Mouse (Mus musculus) ES-Bruce4 (cell line): ENCODE results near the gene Phactr4. TPM values are rescaled to one million over a fixed set of nuclear protein-coding genes. Genes with fewer than 3 reads are reported as not detected.

ENCODE experiments used
- H3K27ac ChIP-seq: 2 replicates; pipeline ENCODE4 v1.5.1; 2012; ENCODE audit warnings: low read length, inconsistent platforms; ENCODE audit not compliant: insufficient read depth
- H3K27me3 ChIP-seq: 2 replicates; pipeline ENCODE4 v1.6.1; 2012; ENCODE audit warnings: mild to moderate bottlenecking, low read length, inconsistent platforms; ENCODE audit not compliant: control insufficient read depth, poor library complexity, insufficient read depth, severe bottlenecking
- H3K36me3 ChIP-seq: 2 replicates; pipeline ENCODE4 v1.6.1; 2012; ENCODE audit warnings: inconsistent platforms, mild to moderate bottlenecking, low read length, moderate library complexity; ENCODE audit not compliant: control insufficient read depth, poor library complexity, insufficient read depth, severe bottlenecking
- H3K4me1 ChIP-seq: one replicate; pipeline ENCODE4 v1.8.1; 2011; ENCODE audit warnings: low read length; ENCODE audit not compliant: control insufficient read depth, insufficient read depth
- H3K4me3 ChIP-seq: 2 replicates; pipeline ENCODE4 v1.5.1; 2011; ENCODE audit warnings: low read depth, mild to moderate bottlenecking, low read length
- H3K9ac ChIP-seq: 2 replicates; pipeline ENCODE4 v1.6.1; 2012; ENCODE audit warnings: low read depth, mild to moderate bottlenecking, inconsistent platforms; ENCODE audit not compliant: poor library complexity, severe bottlenecking
- H3K9me3 ChIP-seq: replicated peaks from 2 replicates; pipeline ENCODE4 v1.6.1; 2012; ENCODE audit warnings: mild to moderate bottlenecking, low read length, inconsistent platforms; ENCODE audit not compliant: control insufficient read depth, poor library complexity, insufficient read depth, severe bottlenecking
- CTCF ChIP-seq: IDR thresholded peaks from one replicate; pipeline ENCODE4 v1.8.1; 2011; ENCODE audit warnings: low read depth, low read length
- EP300 ChIP-seq: IDR thresholded peaks from 2 replicates; pipeline ENCODE4 v1.6.1; 2011; ENCODE audit warnings: low read depth, low read length; ENCODE audit not compliant: insufficient read depth
- POLR2A ChIP-seq: IDR thresholded peaks from one replicate; pipeline ENCODE4 v1.8.1; 2011; ENCODE audit warnings: low read length; ENCODE audit not compliant: insufficient read depth
- polyA plus RNA-seq: library from polyadenylated mRNA; stranded (reverse); fragments of >200 nt; gene quantifications from 2 replicates; pipeline ENCODE4 v1.2.4, GENCODE M21; 2011; ENCODE audit warnings: low read depth; ENCODE audit not compliant: missing spikeins, insufficient read depth, insufficient read length

The Phactr4 gene
- polyA plus RNA-seq, 1 experiment, result 31.5 TPM

GRCm38 (mm10) chr4:132409587-132410229 lies 12.6 kb downstream of the Phactr4 start:
- Histone ChIP-seq H3K4me1 (peaks cover 4% of the 10 kb centered on the region), H3K27me3 (no peaks in the 10 kb centered on the region), H3K9ac (no peak overlapping the region), H3K9me3 (no peaks in the 10 kb centered on the region), H3K4me3 (no peak overlapping the region), H3K36me3 (peaks cover 4% of the 10 kb centered on the region; the same call in 1 of the 2 replicates), H3K27ac (no peak overlapping the region)
- TF ChIP-seq EP300, result no peak
- no peak for TF ChIP-seq POLR2A
- no peak for TF ChIP-seq CTCF

- H3K4me1 ChIP-seq, result peaks cover 4% of the 10 kb centered on the region
- H3K4me3 ChIP-seq, result no peak overlapping the region
- H3K36me3 ChIP-seq, result no peaks in the 10 kb centered on the region
- no peaks in the 10 kb centered on the region for H3K27me3 ChIP-seq
- H3K9ac ChIP-seq, result no peak overlapping the region
- no peaks in the 10 kb centered on the region for H3K9me3 ChIP-seq
- TF ChIP-seq EP300, result no peak
- TF ChIP-seq CTCF, result no peak
- no peak for TF ChIP-seq POLR2A
- H3K27ac ChIP-seq, result no peak overlapping the region
Observed at GRCm38 (mm10) chr4:132406393-132407189, 15.7 kb downstream of the Phactr4 start.

GRCm38 (mm10) chr4:132404588-132404987 lies 17.7 kb downstream of the Phactr4 start:
- no peaks in the 10 kb centered on the region for H3K27me3 ChIP-seq
- H3K9me3 ChIP-seq, result no peaks in the 10 kb centered on the region
- no peak overlapping the region for H3K27ac ChIP-seq
- TF ChIP-seq POLR2A (no peak), EP300 (no peak), CTCF (no peak)
- H3K4me1 ChIP-seq, result peaks cover 4% of the 10 kb centered on the region
- H3K9ac ChIP-seq, result no peak overlapping the region
- no peak overlapping the region for H3K4me3 ChIP-seq
- no peaks in the 10 kb centered on the region for H3K36me3 ChIP-seq

GRCm38 (mm10) chr4:132403063-132403660 lies 19.1 kb downstream of the Phactr4 start:
- Histone ChIP-seq H3K36me3 (no peaks in the 10 kb centered on the region), H3K27ac (no peak overlapping the region), H3K27me3 (no peaks in the 10 kb centered on the region), H3K4me3 (no peak overlapping the region), H3K9me3 (no peaks in the 10 kb centered on the region), H3K9ac (no peak overlapping the region), H3K4me1 (peaks cover 5% of the 10 kb centered on the region)
- TF ChIP-seq EP300, result no peak
- no peak for TF ChIP-seq CTCF
- TF ChIP-seq POLR2A, result no peak

GRCm38 (mm10) chr4:132401016-132401415 lies 21.3 kb downstream of the Phactr4 start:
- Histone ChIP-seq H3K4me3 (no peak overlapping the region), H3K27ac (no peak overlapping the region), H3K9me3 (no peaks in the 10 kb centered on the region), H3K4me1 (peaks cover 3% of the 10 kb centered on the region), H3K27me3 (no peaks in the 10 kb centered on the region), H3K9ac (no peak overlapping the region), H3K36me3 (no peaks in the 10 kb centered on the region)
- TF ChIP-seq EP300, result no peak
- no peak for TF ChIP-seq POLR2A

GRCm38 (mm10) chr4:132398863-132399262 lies 23.4 kb downstream of the Phactr4 start:
- Histone ChIP-seq H3K27ac (no peak overlapping the region), H3K4me1 (peaks cover 3% of the 10 kb centered on the region), H3K4me3 (no peak overlapping the region), H3K36me3 (no peaks in the 10 kb centered on the region), H3K27me3 (no peaks in the 10 kb centered on the region), H3K9me3 (no peaks in the 10 kb centered on the region), H3K9ac (no peak overlapping the region)
- TF ChIP-seq CTCF (no peak), POLR2A (no peak), EP300 (no peak)
